Mouse (Mus musculus) frontal cortex, postnatal 10 days (tissue): Measurements from ENCODE around the gene Hist1h4h.
"Not testable (repeated sequence)": the region's sequence is repeated elsewhere in the genome, so short reads cannot be mapped to it uniquely, and the experiment has no call there.

Source experiments
- DNase-seq, 2 experiments: peaks; one replicate each; pipeline ENCODE4 v3.0.0; 2022; ENCODE audit warnings: low spot score in 2 of 2, mixed read lengths in 1 of 2

Hist1h4h gene

GRCm38 (mm10) chr13:23554925-23555838 is 24.3 kb downstream of the Hist1h4h start:
- peak; percentile 62 to 77 for DNase-seq

- peak; percentile 54 to 58 for DNase-seq
Observed at GRCm38 (mm10) chr13:23555839-23556416, 25.1 kb downstream of the Hist1h4h start.

- no peak for DNase-seq
Observed at GRCm38 (mm10) chr13:23556906-23557305, 26.1 kb downstream of the Hist1h4h start.

GRCm38 (mm10) chr13:23560699-23561098 is 29.8 kb downstream of the Hist1h4h start:
- not testable (repeated sequence) for DNase-seq

GRCm38 (mm10) chr13:23561531-23561882 is 30.7 kb downstream of the Hist1h4h start:
- not testable (repeated sequence) for DNase-seq

GRCm38 (mm10) chr13:23561883-23562659 is 31.2 kb downstream of the Hist1h4h start, which contains the start of gene Hist1h3e:
TSS of gene Hist1h3e (minus strand) at chr13:23562369.
- DNase-seq: peak; percentile 92 to 94

GRCm38 (mm10) chr13:23562699-23563462 is 32.0 kb downstream of the Hist1h4h start:
- DNase-seq: peak in 1 of 2 experiments; percentile 31

GRCm38 (mm10) chr13:23564482-23564881 is 33.6 kb downstream of the Hist1h4h start:
- DNase-seq: no peak

GRCm38 (mm10) chr13:23570261-23571021 is 39.6 kb downstream of the Hist1h4h start:
- DNase-seq: not testable (repeated sequence)

GRCm38 (mm10) chr13:23571022-23571503 is 40.2 kb downstream of the Hist1h4h start, which contains the start of the genes Hist1h2ae and Hist1h2bg:
TSS of gene Hist1h2ae (minus strand) at chr13:23571220.
TSS of gene Hist1h2bg (plus strand) at chr13:23571396.
- DNase-seq: peak; percentile 65 to 66

GRCm38 (mm10) chr13:23571504-23572217 is 40.8 kb downstream of the Hist1h4h start:
- DNase-seq: not testable (repeated sequence)

- DNase-seq: no peak
Observed at GRCm38 (mm10) chr13:23572218-23573033, 41.6 kb downstream of the Hist1h4h start.

GRCm38 (mm10) chr13:23573034-23573897 is 42.4 kb downstream of the Hist1h4h start:
- not testable (repeated sequence) for DNase-seq

- peak; percentile 90 to 93 for DNase-seq
Observed at GRCm38 (mm10) chr13:23573898-23574524, 43.2 kb downstream of the Hist1h4h start, which contains the start of the genes Hist1h2bf and Hist1h2ad. TSS of gene Hist1h2bf (minus strand) at chr13:23574196. TSS of gene Hist1h2ad (plus strand) at chr13:23574381.

- not testable (repeated sequence) for DNase-seq
Observed at GRCm38 (mm10) chr13:23574546-23575170, 43.8 kb downstream of the Hist1h4h start.

GRCm38 (mm10) chr13:23575271-23575851 is 44.5 kb downstream of the Hist1h4h start, which contains the start of gene Hist1h3d:
TSS of gene Hist1h3d (plus strand) at chr13:23575763.
- peak in 1 of 2 experiments; percentile 44 for DNase-seq
